Mouse (Mus musculus): ENCODE results near the gene Golph3l. TPM values are rescaled to one million over a fixed set of nuclear protein-coding genes. Genes with fewer than 3 reads are reported as not detected.

Golph3l gene
- 912 TPM for polyA plus RNA-seq (2014; fragmentation: Illumina TruSeq; extraction: RNeasy Lipid Tissue Mini Kit (QIAGEN cat#74804); ENCODE audit: low read depth, low replicate concordance)

GRCm38 (mm10) chr3:95588604-95589086 lies at the start of gene Golph3l:
TSS of gene Golph3l (plus strand) at chr3:95588934.

GRCm38 (mm10) chr3:95559437-95559836 lies 29.3 kb upstream of the Golph3l start, which contains the start of gene Hormad1:
TSS of gene Hormad1 (plus strand) at chr3:95559677.

GRCm38 (mm10) chr3:95624628-95625503 lies 36.1 kb downstream of the Golph3l start, which contains the start of gene Ensa:
TSS of gene Ensa (plus strand) at chr3:95624993.

GRCm38 (mm10) chr3:95658236-95658867 lies 69.6 kb downstream of the Golph3l start, which contains the start of gene Mcl1:
TSS of gene Mcl1 (plus strand) at chr3:95658788.

Other genes with a start within 250 kb of the Golph3l start
- 20.2 TPM for gene Setdb1, start 231.7 kb upstream of the Golph3l start, polyA plus RNA-seq (2014; fragmentation: Illumina TruSeq; extraction: RNeasy Lipid Tissue Mini Kit (QIAGEN cat#74804); ENCODE audit: low read depth, low replicate concordance)
- gene 4930558C23Rik, start 186.1 kb upstream of the Golph3l start, polyA plus RNA-seq (2014; fragmentation: Illumina TruSeq; extraction: RNeasy Lipid Tissue Mini Kit (QIAGEN cat#74804); ENCODE audit: low read depth, low replicate concordance), result not detected
- gene Arnt, start 154.5 kb upstream of the Golph3l start, polyA plus RNA-seq (2014; fragmentation: Illumina TruSeq; extraction: RNeasy Lipid Tissue Mini Kit (QIAGEN cat#74804); ENCODE audit: low read depth, low replicate concordance), result 62.1 TPM
- gene Ctsk, start 89.7 kb upstream of the Golph3l start, polyA plus RNA-seq (2014; fragmentation: Illumina TruSeq; extraction: RNeasy Lipid Tissue Mini Kit (QIAGEN cat#74804); ENCODE audit: low read depth, low replicate concordance), result 4.4 TPM
- gene Ctss, start 62.1 kb upstream of the Golph3l start, polyA plus RNA-seq (2014; fragmentation: Illumina TruSeq; extraction: RNeasy Lipid Tissue Mini Kit (QIAGEN cat#74804); ENCODE audit: low read depth, low replicate concordance), result 858 TPM
- gene Hormad1, start 29.3 kb upstream of the Golph3l start, polyA plus RNA-seq (2014; fragmentation: Illumina TruSeq; extraction: RNeasy Lipid Tissue Mini Kit (QIAGEN cat#74804); ENCODE audit: low read depth, low replicate concordance), result not detected
- gene Ensa, start 36.1 kb downstream of the Golph3l start, polyA plus RNA-seq (2014; fragmentation: Illumina TruSeq; extraction: RNeasy Lipid Tissue Mini Kit (QIAGEN cat#74804); ENCODE audit: low read depth, low replicate concordance), result 68.6 TPM
- gene Mcl1, start 69.9 kb downstream of the Golph3l start, polyA plus RNA-seq (2014; fragmentation: Illumina TruSeq; extraction: RNeasy Lipid Tissue Mini Kit (QIAGEN cat#74804); ENCODE audit: low read depth, low replicate concordance), result 818 TPM
- 2.2 TPM for gene Adamtsl4, start 99.0 kb downstream of the Golph3l start, polyA plus RNA-seq (2014; fragmentation: Illumina TruSeq; extraction: RNeasy Lipid Tissue Mini Kit (QIAGEN cat#74804); ENCODE audit: low read depth, low replicate concordance)
- gene Ecm1, start 150.6 kb downstream of the Golph3l start, polyA plus RNA-seq (2014; fragmentation: Illumina TruSeq; extraction: RNeasy Lipid Tissue Mini Kit (QIAGEN cat#74804); ENCODE audit: low read depth, low replicate concordance), result 3.3 TPM
- 7.1 TPM for gene Tars2, start 171.3 kb downstream of the Golph3l start, polyA plus RNA-seq (2014; fragmentation: Illumina TruSeq; extraction: RNeasy Lipid Tissue Mini Kit (QIAGEN cat#74804); ENCODE audit: low read depth, low replicate concordance)
- gene Rprd2, start 229.9 kb downstream of the Golph3l start, polyA plus RNA-seq (2014; fragmentation: Illumina TruSeq; extraction: RNeasy Lipid Tissue Mini Kit (QIAGEN cat#74804); ENCODE audit: low read depth, low replicate concordance), result 63.9 TPM